Mouse (Mus musculus) gastrocnemius, adult 2 months (tissue): ENCODE data around the gene Slc29a1. TPM values are rescaled to one million over a fixed set of nuclear protein-coding genes. Genes with fewer than 3 reads are reported as not detected.
A peak's percentile ranks its signal among the peaks of the same experiment; 100 is the strongest.

Source experiments
- DNase-seq: peaks from one replicate; pipeline ENCODE4 v3.0.0; 2022
- H3K27ac ChIP-seq: fragments of 200-600 bp; 2 replicates; pipeline ENCODE4 v1.8.1; 2022; ENCODE audit warnings: mild to moderate bottlenecking
- H3K4me3 ChIP-seq: fragments of 200-600 bp; 2 replicates; pipeline ENCODE4 v1.8.1; 2022; ENCODE audit warnings: mild to moderate bottlenecking, moderate library complexity
- CTCF ChIP-seq: fragments of 200-600 bp; IDR thresholded peaks from 2 replicates; pipeline ENCODE4 v1.8.1; 2022; ENCODE audit warnings: antibody characterized with exemption, mild to moderate bottlenecking, moderate library complexity
- intact Hi-C: fragments of 180-260 bp; cut with DNase I; formaldehyde crosslinking; loops from one replicate; pipeline ENCODE4 v1.15.1; 2025
- long read RNA-seq, 2 experiments: library from polyadenylated mRNA; stranded (forward); transcript quantifications; one replicate each; pipeline ENCODE4 v2.0.0; 2021
- total RNA-seq, 2 experiments: library from RNA; stranded (reverse); gene quantifications; 2 replicates each; pipeline ENCODE4 v1.2.3; 2021

Slc29a1 gene
- 10 to 100 TPM; 27.4 to 44.7 TPM for total RNA-seq
- long read RNA-seq, experiment 1, transcript Slc29a1-202 (13 exons, 1,988 nt) = minor isoform, 8 of 101 reads
- long read RNA-seq, experiment 1, transcript Slc29a1-204 (12 exons, 2,216 nt) = major isoform, 24 of 101 reads
- long read RNA-seq, experiment 1, partial matches to known transcripts = 12 of 101 reads
- long read RNA-seq, experiment 1, other reads (novel, unspliced or antisense) = 51 of 101 reads
- long read RNA-seq, experiment 2, transcript Slc29a1-204 (12 exons, 2,216 nt) = major isoform, 10 of 69 reads
- long read RNA-seq, experiment 2, transcript Slc29a1-202 (13 exons, 1,988 nt) = minor isoform, 8 of 69 reads
- long read RNA-seq, experiment 2, partial matches to known transcripts = 14 of 69 reads
- long read RNA-seq, experiment 2, other reads (novel, unspliced or antisense) = 35 of 69 reads

- H3K27ac ChIP-seq = peak within 1 kb of the TSS; percentile 90
- peak; percentile 10; the same call in 1 of the 2 replicates for TF ChIP-seq CTCF
- intact Hi-C loops = loop anchor here (10.0 kb wide), 1 partner anchor 435 kb away; the partner anchor contains the start of gene Vegfa
- peak; percentile 90 for DNase-seq
- H3K4me3 ChIP-seq = peak within 1 kb of the TSS; percentile 77
Observed at GRCm38 (mm10) chr17:45599446-45600242, at the start of gene Slc29a1. TSS of gene Slc29a1 (minus strand) at chr17:45599606.

- no peak overlapping the region for H3K27ac ChIP-seq
- H3K4me3 ChIP-seq = no peak overlapping the region
- intact Hi-C loops = loop anchor here (5.0 kb wide), 2 partner anchors 127 to 167 kb away; partner anchors contain the start of gene Spats1
- no peak for TF ChIP-seq CTCF
- no peak for DNase-seq
Observed at GRCm38 (mm10) chr17:45644185-45644584, 44.8 kb upstream of the Slc29a1 start.

- TF ChIP-seq CTCF = peak; percentile 79
- DNase-seq = peak; percentile 80
- H3K27ac ChIP-seq = 0 out of 2 replicates have a peak overlapping the region, but pooled peaks have one; percentile 21
- intact Hi-C loops = loop anchor here (5.0 kb wide), 2 partner anchors 125 to 165 kb away; partner anchors contain the start of gene Spats1
- no peak overlapping the region for H3K4me3 ChIP-seq
Observed at GRCm38 (mm10) chr17:45642701-45643100, 43.3 kb upstream of the Slc29a1 start.

GRCm38 (mm10) chr17:45641981-45642380, 42.6 kb upstream of the Slc29a1 start:
- DNase-seq = no peak
- intact Hi-C loops = loop anchor here (5.0 kb wide), 2 partner anchors 125 to 165 kb away; partner anchors contain the start of gene Spats1
- H3K27ac ChIP-seq = no peak overlapping the region
- no peak overlapping the region for H3K4me3 ChIP-seq
- no peak for TF ChIP-seq CTCF

GRCm38 (mm10) chr17:45638596-45639295, 39.3 kb upstream of the Slc29a1 start:
- intact Hi-C loops = no loop called here
- H3K4me3 ChIP-seq = no peak overlapping the region
- TF ChIP-seq CTCF = no peak
- no peak overlapping the region for H3K27ac ChIP-seq
- no peak for DNase-seq

- DNase-seq = no peak
- TF ChIP-seq CTCF = no peak
- no peak overlapping the region for H3K4me3 ChIP-seq
- no peak overlapping the region for H3K27ac ChIP-seq
- intact Hi-C loops = no loop called here
Observed at GRCm38 (mm10) chr17:45634033-45634432, 34.6 kb upstream of the Slc29a1 start.

- TF ChIP-seq CTCF = no peak
- Histone ChIP-seq H3K4me3 (no peak overlapping the region), H3K27ac (no peak overlapping the region)
- no peak for DNase-seq
- intact Hi-C loops = no loop called here
Observed at GRCm38 (mm10) chr17:45631940-45632339, 32.5 kb upstream of the Slc29a1 start.

- TF ChIP-seq CTCF = no peak
- no peak overlapping the region for H3K4me3 ChIP-seq
- intact Hi-C loops = no loop called here
- no peak overlapping the region for H3K27ac ChIP-seq
- no peak for DNase-seq
Observed at GRCm38 (mm10) chr17:45630992-45631391, 31.6 kb upstream of the Slc29a1 start.

GRCm38 (mm10) chr17:45629861-45630694, 30.7 kb upstream of the Slc29a1 start:
- intact Hi-C loops = no loop called here
- peak overlapping the region; percentile 71 for H3K4me3 ChIP-seq
- H3K27ac ChIP-seq = peak overlapping the region; percentile 77
- peak; percentile 75 for TF ChIP-seq CTCF
- DNase-seq = peak; percentile 81

- no peak for DNase-seq
- Histone ChIP-seq H3K4me3 (peak overlapping the region; percentile 71), H3K27ac (peak overlapping the region; percentile 77)
- no peak for TF ChIP-seq CTCF
- intact Hi-C loops = no loop called here
Observed at GRCm38 (mm10) chr17:45628885-45629855, 29.8 kb upstream of the Slc29a1 start.
